Mouse (Mus musculus) lung, adult 2 months (tissue): ENCODE data around the gene Mrpl49. TPM values are rescaled to one million over a fixed set of nuclear protein-coding genes. Genes with fewer than 3 reads are reported as not detected.
A peak's percentile ranks its signal among the peaks of the same experiment; 100 is the strongest.
"Not testable (repeated sequence)": the region's sequence is repeated elsewhere in the genome, so short reads cannot be mapped to it uniquely, and the experiment has no call there.

ENCODE experiments used
- DNase-seq: peaks from one replicate; pipeline ENCODE4 v3.0.0; 2022
- H3K4me1 ChIP-seq: fragments of 200-500 bp; 2 replicates; pipeline ENCODE4 v1.6.1; 2011; ENCODE audit warnings: low read length; ENCODE audit not compliant: control insufficient read depth, insufficient read depth
- H3K4me3 ChIP-seq: fragments of 200-500 bp; replicated peaks from 2 replicates; pipeline ENCODE3; 2011; ENCODE audit warnings: low read depth, mild to moderate bottlenecking, control low read depth, low read length; ENCODE audit errors: extremely low read depth
- CTCF ChIP-seq: fragments of 200-500 bp; IDR thresholded peaks from 2 replicates; pipeline ENCODE4 v1.5.1; 2011; ENCODE audit warnings: mild to moderate bottlenecking, low read length, control low read depth; ENCODE audit not compliant: insufficient read depth
- POLR2A ChIP-seq: fragments of 200-500 bp; IDR thresholded peaks from 2 replicates; pipeline ENCODE4 v1.6.1; 2011; ENCODE audit warnings: low read depth, mild to moderate bottlenecking, control low read depth, low read length, borderline replicate concordance; ENCODE audit errors: extremely low read depth
- WGBS: fragments of 180-500 bp; shearing (Covaris S2); methylation state at CpG from one replicate; pipeline ENCODE4 v1.1.7; 2018; 5-methylcytosine and 5-hydroxymethylcytosine counted together
- polyA plus RNA-seq: library from polyadenylated mRNA; depleted of rRNA; stranded (reverse); fragments of >200 nt; gene quantifications from 2 replicates; pipeline ENCODE4 v1.2.3, GENCODE M21; 2012

Gene Mrpl49
- polyA plus RNA-seq, 1 experiment = 13.7 TPM

DNA sequence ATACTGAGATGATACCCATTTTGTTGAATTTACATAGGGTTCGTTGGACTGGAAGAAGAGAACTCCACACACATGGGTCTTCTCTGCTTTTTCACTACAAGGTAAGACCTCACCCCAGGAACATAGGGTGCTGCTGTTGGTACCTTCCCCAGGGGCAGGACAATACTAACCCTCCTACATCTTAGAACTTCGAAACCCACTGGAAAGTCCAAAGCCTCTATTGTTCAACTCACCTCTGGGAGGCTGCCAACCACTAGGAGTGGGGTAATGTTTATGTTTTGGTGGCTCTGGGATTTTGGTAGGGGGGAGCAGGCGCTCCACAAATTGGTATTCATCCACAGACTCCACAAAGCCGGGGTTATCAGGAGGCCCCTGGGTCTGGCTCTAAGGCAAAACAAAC lies 889 bp downstream of the Mrpl49 start:
- TF ChIP-seq POLR2A (no peak), CTCF (no peak)
- no peak overlapping the region for H3K4me3 ChIP-seq
- H3K4me1 ChIP-seq = peaks cover 11% of the 10 kb centered on the region
- WGBS = 39% methylated on average over 4 of the region's 4 CpGs
- DNase-seq = no peak

- DNase-seq = no peak
- Histone ChIP-seq H3K4me1 (peaks cover 10% of the 10 kb centered on the region), H3K4me3 (no peak overlapping the region)
- TF ChIP-seq CTCF (no peak), POLR2A (no peak)
- WGBS = 62% methylated on average over 5 of the region's 5 CpGs
Observed at GRCm38 (mm10) chr19:6054296-6054695, 3.3 kb downstream of the Mrpl49 start.

- Histone ChIP-seq H3K4me1 (peaks cover 8% of the 10 kb centered on the region), H3K4me3 (no peak overlapping the region)
- DNase-seq = no peak
- TF ChIP-seq POLR2A (no peak), CTCF (no peak)
- 79% methylated on average over 7 of the region's 7 CpGs for WGBS
Observed at GRCm38 (mm10) chr19:6052516-6052915, 5.1 kb downstream of the Mrpl49 start.

DNA sequence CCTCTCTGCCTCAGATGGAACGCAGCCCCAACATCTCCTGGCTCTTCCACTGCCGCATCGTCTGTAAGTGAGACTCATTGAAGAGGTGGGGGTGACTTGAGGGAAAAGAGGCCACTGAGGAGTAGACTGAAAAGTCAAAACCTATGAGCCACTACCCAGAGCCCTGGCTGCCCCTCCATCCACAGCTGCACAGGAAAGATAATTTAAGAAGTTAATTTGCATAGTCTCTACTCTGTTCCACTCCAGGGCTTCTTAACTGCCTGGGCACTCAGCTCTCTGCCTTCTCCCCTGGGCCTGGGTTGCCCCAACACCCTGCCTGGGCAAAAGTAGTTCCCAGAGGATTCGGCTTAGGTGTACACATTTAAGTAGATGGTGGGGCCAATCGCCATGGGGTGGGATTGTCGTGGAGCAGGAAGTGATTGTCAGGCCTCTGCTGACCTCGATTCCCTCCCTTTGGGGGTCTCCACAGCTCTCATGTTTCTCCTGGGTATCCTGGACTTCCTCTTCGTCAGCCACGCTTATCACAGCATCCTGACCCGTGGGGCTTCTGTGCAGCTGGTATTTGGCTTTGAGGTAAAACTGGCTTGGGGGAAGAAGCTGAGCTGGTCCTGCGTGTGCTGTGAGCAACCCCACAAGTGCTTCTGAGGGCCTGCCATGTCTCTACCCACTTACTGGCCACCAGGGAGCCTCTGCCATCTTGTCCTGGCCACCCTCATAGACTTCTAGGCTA lies 8.7 kb downstream of the Mrpl49 start:
- TF ChIP-seq POLR2A = no peak
- no peak for TF ChIP-seq CTCF
- Histone ChIP-seq H3K4me1 (peaks cover 4% of the 10 kb centered on the region), H3K4me3 (no peak overlapping the region)
- DNase-seq = no peak
- 73% methylated on average over 11 of the region's 11 CpGs for WGBS

DNA sequence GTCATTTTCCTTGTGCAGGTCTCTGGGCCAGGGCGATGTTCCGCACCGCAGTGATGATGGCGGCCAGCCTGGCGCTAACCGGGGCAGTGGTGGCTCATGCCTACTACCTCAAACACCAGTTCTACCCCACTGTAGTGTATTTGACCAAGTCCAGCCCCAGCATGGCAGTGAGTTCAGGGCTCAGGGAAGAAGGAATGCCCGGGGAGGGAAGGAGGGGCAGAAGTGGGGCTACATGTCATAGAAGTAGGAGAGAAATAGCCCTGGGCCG lies 9.8 kb downstream of the Mrpl49 start:
- DNase-seq = no peak
- Histone ChIP-seq H3K4me1 (peaks cover 4% of the 10 kb centered on the region), H3K4me3 (peak overlapping the region; percentile 100)
- TF ChIP-seq POLR2A (no peak), CTCF (no peak)
- WGBS = 77% methylated on average over 8 of the region's 8 CpGs

GRCm38 (mm10) chr19:6047154-6047898 lies 10.3 kb downstream of the Mrpl49 start:
- no peak for TF ChIP-seq POLR2A
- TF ChIP-seq CTCF = no peak
- WGBS = under 1% methylated on average over 44 of the region's 44 CpGs
- Histone ChIP-seq H3K4me3 (peak overlapping the region; percentile 100), H3K4me1 (peaks cover 4% of the 10 kb centered on the region)
- no peak for DNase-seq

DNA sequence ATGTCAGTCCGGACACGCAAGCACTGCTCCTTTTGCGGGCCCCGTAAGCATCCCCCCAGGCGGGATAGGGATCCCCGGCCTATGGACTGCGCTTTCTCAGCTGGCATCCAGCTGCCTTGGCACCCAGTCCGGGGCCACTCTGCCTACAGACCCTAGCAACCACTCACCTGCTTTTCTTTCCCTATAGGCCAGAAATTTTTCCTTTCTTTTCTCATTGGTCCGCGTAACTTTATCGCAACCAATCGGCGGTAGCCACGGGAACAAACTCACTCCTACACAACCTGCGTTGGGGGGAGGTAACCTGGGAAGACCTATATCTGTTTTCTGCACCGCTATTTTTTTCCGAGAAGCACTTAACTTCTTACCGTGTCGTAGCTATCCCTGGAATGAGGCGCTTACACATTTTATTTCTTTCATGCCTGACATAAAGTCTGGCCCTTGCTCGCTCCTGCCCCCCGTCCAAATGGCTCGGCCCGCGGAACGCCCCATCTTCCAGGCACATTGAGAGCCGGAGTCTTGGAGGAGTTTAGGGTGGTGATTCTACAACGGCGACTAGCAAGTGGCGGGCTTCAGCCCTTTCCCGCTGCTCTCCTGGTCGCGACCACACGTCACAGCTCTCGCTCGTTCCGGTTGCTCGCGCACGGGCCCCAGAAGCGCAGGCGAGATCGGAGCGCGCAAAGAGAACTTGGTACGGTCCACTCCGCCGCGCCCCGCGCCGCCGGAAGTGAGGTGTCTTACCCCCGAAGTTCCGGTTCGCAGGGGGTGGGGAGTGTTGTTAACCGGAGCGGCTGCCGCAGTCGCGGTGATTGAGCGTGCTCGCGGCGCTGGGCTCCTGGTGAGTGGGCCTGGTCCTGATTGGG lies 11.1 kb downstream of the Mrpl49 start, which contains the start of gene Syvn1:
Gene Syvn1 (plus strand): TSS at position 283 of the 860 bp plus-strand sequence.
- WGBS = under 1% methylated on average over 65 of the region's 65 CpGs
- DNase-seq = peak; percentile 93
- peaks cover 4% of the 10 kb centered on the region for H3K4me1 ChIP-seq
- peak within 1 kb of the TSS; percentile 100 for H3K4me3 ChIP-seq
- peak; percentile 80 for TF ChIP-seq POLR2A
- TF ChIP-seq CTCF = no peak

GRCm38 (mm10) chr19:6045366-6046293 lies 12.0 kb downstream of the Mrpl49 start:
- H3K4me1 ChIP-seq = peaks cover 4% of the 10 kb centered on the region
- no peak for TF ChIP-seq CTCF
- TF ChIP-seq POLR2A = no peak
- peak overlapping the region; percentile 100 for H3K4me3 ChIP-seq
- DNase-seq = no peak
- WGBS = 10% methylated on average over 20 of the region's 20 CpGs

DNA sequence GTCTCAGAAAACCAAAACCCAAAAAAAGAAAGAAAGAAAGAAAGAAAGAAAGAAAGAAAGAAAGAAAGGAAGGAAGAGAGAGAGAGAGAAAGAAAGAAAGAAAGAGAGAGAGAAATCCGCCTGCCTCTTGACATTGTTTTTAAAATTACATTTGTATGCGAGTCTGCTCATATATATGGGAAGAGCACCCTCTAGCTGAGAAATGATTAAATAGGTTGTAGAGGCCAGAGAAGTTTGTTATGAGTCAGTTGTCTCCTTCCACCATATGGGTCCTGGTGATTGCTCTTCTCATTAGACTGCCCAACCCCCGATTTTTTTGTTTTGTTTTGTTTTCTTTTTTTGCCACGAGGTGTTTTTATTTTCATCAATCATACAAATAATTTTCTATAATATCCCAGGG lies 13.5 kb downstream of the Mrpl49 start:
- not testable (repeated sequence) for H3K4me3 ChIP-seq, H3K4me1 ChIP-seq, DNase-seq
- 29% methylated on average over 4 of the region's 4 CpGs for WGBS
